Mouse (Mus musculus): ENCODE results near the gene Neurog2.

Gene Neurog2

GRCm38 (mm10) chr3:127646156-127646825, 13.4 kb downstream of the Neurog2 start:
- DNase-seq (ENCODE audit: low spot score), result no peak

- no peak for DNase-seq (ENCODE audit: low spot score)
Observed at GRCm38 (mm10) chr3:127651742-127652653, 19.1 kb downstream of the Neurog2 start.

GRCm38 (mm10) chr3:127660712-127661111, 27.8 kb downstream of the Neurog2 start:
- DNase-seq (ENCODE audit: low spot score), result no peak

- DNase-seq (ENCODE audit: low spot score), result no peak
Observed at GRCm38 (mm10) chr3:127661646-127662531, 29.0 kb downstream of the Neurog2 start.

- DNase-seq (ENCODE audit: low spot score), result no peak
Observed at GRCm38 (mm10) chr3:127679703-127680102, 46.8 kb downstream of the Neurog2 start.

Data from lung, postnatal 25 days (tissue).